Mouse (Mus musculus) kidney, embryonic 15.5 days (tissue): ENCODE data around the gene Cryba4. TPM values are rescaled to one million over a fixed set of nuclear protein-coding genes. Genes with fewer than 3 reads are reported as not detected.

Source experiments
- ATAC-seq: fragments of 200-750 bp; cut with Nextera tagmentation; replicated peaks from 2 replicates; pipeline ENCODE4 v1.8.0; 2017; ENCODE audit warnings: moderate TSS enrichment; ENCODE audit not compliant: low FRiP score
- H3K27ac ChIP-seq: fragments of 300-500 bp; sonication (generic); 2 replicates; pipeline ENCODE4 v1.5.1; 2015; ENCODE audit warnings: mild to moderate bottlenecking, inconsistent platforms
- H3K27me3 ChIP-seq: fragments of 300-500 bp; sonication (generic); 2 replicates; pipeline ENCODE4 v1.6.1; 2015; ENCODE audit warnings: inconsistent platforms
- H3K36me3 ChIP-seq: fragments of 300-500 bp; sonication (generic); 2 replicates; pipeline ENCODE4 v1.6.1; 2015; ENCODE audit warnings: inconsistent platforms
- H3K4me1 ChIP-seq: fragments of 300-500 bp; sonication (generic); 2 replicates; pipeline ENCODE4 v1.6.1; 2015; ENCODE audit warnings: inconsistent platforms
- H3K4me2 ChIP-seq: fragments of 300-500 bp; sonication (generic); 2 replicates; pipeline ENCODE4 v1.6.1; 2015; ENCODE audit warnings: moderate library complexity, mild to moderate bottlenecking, inconsistent platforms
- H3K4me3 ChIP-seq: fragments of 300-500 bp; sonication (generic); replicated peaks from 2 replicates; pipeline ENCODE4 v1.5.1; 2015; ENCODE audit warnings: mild to moderate bottlenecking, inconsistent platforms
- H3K9ac ChIP-seq: fragments of 300-500 bp; sonication (generic); 2 replicates; pipeline ENCODE4 v1.6.1; 2015; ENCODE audit warnings: mild to moderate bottlenecking, inconsistent platforms
- H3K9me3 ChIP-seq: fragments of 300-500 bp; sonication (generic); replicated peaks from 2 replicates; pipeline ENCODE4 v1.6.1; 2016; ENCODE audit warnings: inconsistent platforms
- WGBS: fragments of 180-500 bp; shearing (Covaris S2); methylation state at CpG from one replicate; pipeline ENCODE4 v1.1.7; 2015; ENCODE audit warnings: mixed read lengths; 5-methylcytosine and 5-hydroxymethylcytosine counted together
- polyA plus RNA-seq: library from polyadenylated mRNA; unstranded; fragments of >200 nt; fragmentation: Nextera tagmentation; extraction: Ambion mirVana; gene quantifications from 2 replicates; pipeline ENCODE4 v1.2.1, GENCODE M21; 2015

The Cryba4 gene
- polyA plus RNA-seq, 1 experiment from 2014 or later: 0.99 TPM

DNA sequence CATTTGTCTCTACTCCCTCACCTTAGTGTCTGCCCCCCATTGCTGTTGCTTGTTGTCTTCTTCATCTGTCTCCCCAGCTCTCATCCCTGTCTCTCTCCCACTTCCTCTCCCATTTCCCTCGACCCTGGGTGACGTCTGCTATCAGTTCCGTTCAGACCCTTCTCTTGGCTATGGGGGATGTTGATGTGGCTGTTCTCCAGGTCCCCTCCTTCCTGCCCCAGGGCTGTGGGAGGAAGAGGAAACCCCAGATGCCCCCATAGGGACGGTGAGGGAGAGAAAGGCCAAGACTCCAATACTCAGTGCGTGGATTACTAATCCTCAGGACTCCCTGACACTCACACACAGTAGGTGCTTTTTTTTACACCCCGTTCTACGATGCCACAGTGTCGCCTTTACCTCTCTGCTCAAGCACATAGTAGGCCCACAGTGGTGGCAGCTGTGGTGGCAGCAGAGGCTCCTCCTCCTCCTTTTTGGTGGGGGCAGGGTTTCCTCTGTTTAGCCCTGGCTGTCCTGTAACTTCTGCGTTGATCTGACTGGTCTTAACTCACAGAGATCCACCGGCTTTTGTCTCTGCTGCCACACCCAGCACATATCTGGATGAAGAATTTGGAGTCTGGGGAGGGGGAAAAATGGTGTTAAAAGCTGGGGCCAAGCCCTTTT lies 31.4 kb upstream of the Cryba4 start:
- peak overlapping the region; percentile 61 for H3K27ac ChIP-seq
- H3K27me3 ChIP-seq: no peaks in the 10 kb centered on the region
- H3K9me3 ChIP-seq: no peaks in the 10 kb centered on the region
- H3K4me1 ChIP-seq: peaks cover 89% of the 10 kb centered on the region
- 67% methylated on average over 10 of the region's 10 CpGs for WGBS
- no peak overlapping the region for H3K9ac ChIP-seq
- no peak for ATAC-seq
- H3K4me2 ChIP-seq: no peak overlapping the region
- no peak overlapping the region for H3K4me3 ChIP-seq
- 0 out of 2 replicates have a peak, but pooled peaks cover 3% of the 10 kb centered on the region for H3K36me3 ChIP-seq

DNA sequence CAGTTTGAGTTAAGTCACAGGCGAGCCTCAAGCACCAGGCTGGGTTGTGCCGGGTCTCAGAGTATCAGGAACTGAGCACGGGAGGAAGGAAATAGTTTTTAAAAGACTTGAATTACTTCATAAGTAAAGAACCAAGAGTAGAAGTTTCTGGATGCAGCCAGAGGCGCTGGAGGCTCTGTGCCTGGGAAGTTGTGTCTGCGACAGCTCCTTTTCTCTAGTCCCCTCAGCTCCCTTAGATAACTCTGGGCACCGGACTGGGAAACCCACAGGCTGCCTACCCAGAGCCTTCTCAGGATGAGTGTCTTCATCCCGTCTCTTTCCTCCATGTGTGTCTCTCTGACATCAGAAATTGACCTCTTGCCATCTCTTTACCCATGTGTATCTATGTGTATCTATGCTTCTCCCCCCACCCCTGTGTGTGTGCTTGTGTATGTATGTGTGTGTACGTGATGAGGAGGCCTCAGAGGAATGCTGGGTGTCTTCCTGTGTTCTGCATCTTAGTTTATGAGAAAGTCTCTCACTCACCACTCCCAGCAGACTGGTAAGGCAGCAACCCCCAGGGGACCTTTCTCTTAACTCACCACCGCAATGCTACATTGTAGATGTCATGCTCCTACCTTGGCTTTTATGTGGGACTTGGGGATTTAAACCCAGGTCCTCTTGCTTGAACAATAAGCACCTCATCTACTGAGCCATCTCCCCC lies 30.6 kb upstream of the Cryba4 start:
- 64% methylated on average over 9 of the region's 9 CpGs for WGBS
- ATAC-seq: no peak
- no peak overlapping the region for H3K9ac ChIP-seq
- peak overlapping the region; percentile 61 for H3K27ac ChIP-seq
- no peak overlapping the region for H3K4me2 ChIP-seq
- peaks cover 89% of the 10 kb centered on the region for H3K4me1 ChIP-seq
- H3K36me3 ChIP-seq: 0 out of 2 replicates have a peak, but pooled peaks cover 3% of the 10 kb centered on the region
- no peak overlapping the region for H3K4me3 ChIP-seq
- H3K27me3 ChIP-seq: no peaks in the 10 kb centered on the region
- no peaks in the 10 kb centered on the region for H3K9me3 ChIP-seq

DNA sequence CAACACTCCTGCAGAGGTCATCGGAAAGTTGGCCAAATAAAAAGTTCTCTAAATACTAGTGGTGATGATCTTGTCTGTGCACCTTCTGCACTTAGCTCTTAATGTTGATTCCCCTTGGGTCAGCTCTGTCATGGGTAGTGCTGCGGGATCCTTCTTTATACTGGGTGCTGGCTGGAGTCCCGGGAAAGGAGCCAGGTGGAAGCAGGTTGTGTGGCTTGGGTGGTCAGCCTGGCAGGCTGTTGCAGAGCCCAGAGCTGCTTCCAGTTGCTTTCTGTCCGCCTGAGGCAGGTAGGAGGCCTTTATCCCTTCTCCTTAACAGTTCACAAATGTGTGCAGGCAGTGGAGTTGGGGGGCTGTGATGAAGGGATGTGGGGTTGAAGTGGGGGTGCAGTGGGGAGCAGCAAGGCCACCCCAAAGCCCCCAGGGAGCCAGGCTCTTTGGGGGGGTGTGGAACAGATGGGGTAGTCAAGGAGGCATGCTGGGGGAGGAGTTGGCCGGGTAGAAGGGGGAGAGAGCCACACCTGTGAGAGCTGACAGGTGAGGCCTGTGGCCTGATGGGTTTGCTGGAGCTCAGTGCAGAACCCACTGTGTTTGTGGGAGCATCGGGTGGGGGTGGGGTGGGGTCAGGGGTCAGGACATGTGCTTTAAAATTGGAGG lies 29.9 kb upstream of the Cryba4 start:
- H3K27ac ChIP-seq: peak overlapping the region; percentile 61
- H3K36me3 ChIP-seq: 0 out of 2 replicates have a peak, but pooled peaks cover 3% of the 10 kb centered on the region
- no peak overlapping the region for H3K4me2 ChIP-seq
- WGBS: 71% methylated on average over 6 of the region's 6 CpGs
- no peak for ATAC-seq
- no peaks in the 10 kb centered on the region for H3K9me3 ChIP-seq
- peaks cover 89% of the 10 kb centered on the region for H3K4me1 ChIP-seq
- no peak overlapping the region for H3K9ac ChIP-seq
- H3K4me3 ChIP-seq: no peak overlapping the region
- no peaks in the 10 kb centered on the region for H3K27me3 ChIP-seq

DNA sequence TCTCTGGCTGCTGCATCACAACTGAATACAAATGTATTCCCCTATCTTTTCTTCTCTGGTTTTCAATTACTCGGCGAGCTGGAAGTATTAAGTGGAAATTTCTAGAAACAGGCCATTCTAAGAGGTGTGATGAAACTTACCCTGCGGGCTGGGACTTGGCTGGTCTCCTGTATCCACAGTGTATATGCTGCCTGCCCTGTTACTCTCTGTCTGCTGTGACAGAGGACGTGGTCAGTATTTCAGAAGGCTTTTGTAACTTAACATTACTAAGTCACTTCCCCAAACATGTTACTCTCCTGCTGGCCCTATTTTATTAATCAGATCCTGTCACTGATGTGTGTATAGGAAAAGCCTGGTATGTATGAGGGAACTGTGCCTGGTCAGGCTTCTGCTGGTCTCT lies 29.4 kb upstream of the Cryba4 start:
- 82% methylated on average over 4 of the region's 4 CpGs for WGBS

DNA sequence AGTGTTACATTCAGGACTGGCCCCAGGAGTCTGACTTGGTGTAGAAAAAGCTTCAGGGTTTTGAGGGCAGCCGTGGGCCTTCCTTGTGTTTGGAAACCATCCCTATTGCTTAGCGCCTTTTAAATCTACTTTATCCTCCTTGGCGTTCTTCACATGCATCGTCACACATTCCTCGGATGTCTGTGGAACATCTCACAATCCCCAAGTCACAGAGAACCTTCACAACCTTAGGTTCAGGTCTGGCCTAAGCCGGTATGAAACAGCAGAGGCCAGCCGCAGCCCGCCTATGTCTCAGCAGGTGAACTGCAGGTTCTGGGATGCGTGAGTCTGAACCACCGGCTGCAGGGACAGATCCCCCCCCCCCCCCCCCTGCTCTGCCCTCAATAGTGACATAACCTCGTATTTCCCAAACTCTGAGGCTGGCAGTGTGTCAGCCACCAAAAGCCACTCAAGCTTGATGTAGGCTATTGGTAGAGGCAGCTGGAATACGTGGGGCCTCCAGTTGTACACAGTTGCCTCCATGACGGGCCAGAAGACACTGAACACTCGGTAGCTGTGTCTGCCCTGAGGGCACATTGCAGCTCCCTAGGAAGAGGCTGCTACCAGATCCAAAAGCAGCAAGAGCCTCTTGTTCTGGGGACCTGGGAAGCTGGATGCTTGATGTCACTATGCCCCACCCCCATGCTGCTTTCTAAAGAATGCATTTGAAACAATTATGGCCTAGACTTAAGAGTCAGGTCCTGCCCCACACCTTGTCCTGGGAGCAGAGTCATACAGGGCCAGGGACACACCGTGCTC lies 28.7 kb upstream of the Cryba4 start:
- H3K9me3 ChIP-seq: no peaks in the 10 kb centered on the region
- H3K27ac ChIP-seq: peak overlapping the region; percentile 39; the same call in 1 of the 2 replicates
- H3K9ac ChIP-seq: no peak overlapping the region
- H3K4me3 ChIP-seq: no peak overlapping the region
- ATAC-seq: no peak
- H3K4me2 ChIP-seq: no peak overlapping the region
- H3K27me3 ChIP-seq: no peaks in the 10 kb centered on the region
- 0 out of 2 replicates have a peak, but pooled peaks cover 3% of the 10 kb centered on the region for H3K36me3 ChIP-seq
- peaks cover 79% of the 10 kb centered on the region for H3K4me1 ChIP-seq
- 60% methylated on average over 15 of the region's 15 CpGs for WGBS

More for the DNA sequence above, 29.4 kb upstream of the Cryba4 start:
- Histone ChIP-seq H3K27me3 (no peaks in the 10 kb centered on the region), H3K4me3 (no peak overlapping the region), H3K27ac (peak overlapping the region; percentile 61), H3K4me1 (peaks cover 85% of the 10 kb centered on the region), H3K4me2 (no peak overlapping the region), H3K36me3 (0 out of 2 replicates have a peak, but pooled peaks cover 3% of the 10 kb centered on the region), H3K9me3 (no peaks in the 10 kb centered on the region), H3K9ac (no peak overlapping the region)
- ATAC-seq: no peak

DNA sequence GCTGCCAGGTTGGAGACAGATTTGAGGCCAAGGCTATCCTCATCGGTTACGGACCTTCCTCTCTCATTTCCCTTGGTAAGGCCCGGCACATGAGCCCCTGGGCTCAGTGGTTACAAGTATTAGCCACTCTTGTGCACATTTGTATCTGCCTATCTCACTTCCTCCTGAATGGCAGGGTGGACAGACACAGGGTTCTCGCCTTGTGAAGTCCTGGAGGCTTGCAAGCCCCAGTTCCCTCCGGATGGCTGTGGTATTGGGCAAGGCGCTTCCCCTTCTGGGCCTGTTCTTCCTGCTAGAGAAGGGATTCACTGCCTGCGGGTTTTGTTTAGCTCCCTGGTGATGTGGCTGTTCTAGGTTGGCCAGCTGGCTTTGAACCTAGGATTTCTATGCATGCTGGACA lies 27.8 kb upstream of the Cryba4 start:
- H3K4me3 ChIP-seq: no peak overlapping the region
- peak overlapping the region; percentile 46; the same call in 1 of the 2 replicates for H3K27ac ChIP-seq
- WGBS: 80% methylated on average over 7 of the region's 7 CpGs
- peaks cover 83% of the 10 kb centered on the region for H3K4me1 ChIP-seq
- H3K36me3 ChIP-seq: no peaks in the 10 kb centered on the region
- H3K9ac ChIP-seq: no peak overlapping the region
- no peaks in the 10 kb centered on the region for H3K9me3 ChIP-seq
- no peaks in the 10 kb centered on the region for H3K27me3 ChIP-seq
- peak overlapping the region; percentile 86 for H3K4me2 ChIP-seq
- no peak for ATAC-seq

DNA sequence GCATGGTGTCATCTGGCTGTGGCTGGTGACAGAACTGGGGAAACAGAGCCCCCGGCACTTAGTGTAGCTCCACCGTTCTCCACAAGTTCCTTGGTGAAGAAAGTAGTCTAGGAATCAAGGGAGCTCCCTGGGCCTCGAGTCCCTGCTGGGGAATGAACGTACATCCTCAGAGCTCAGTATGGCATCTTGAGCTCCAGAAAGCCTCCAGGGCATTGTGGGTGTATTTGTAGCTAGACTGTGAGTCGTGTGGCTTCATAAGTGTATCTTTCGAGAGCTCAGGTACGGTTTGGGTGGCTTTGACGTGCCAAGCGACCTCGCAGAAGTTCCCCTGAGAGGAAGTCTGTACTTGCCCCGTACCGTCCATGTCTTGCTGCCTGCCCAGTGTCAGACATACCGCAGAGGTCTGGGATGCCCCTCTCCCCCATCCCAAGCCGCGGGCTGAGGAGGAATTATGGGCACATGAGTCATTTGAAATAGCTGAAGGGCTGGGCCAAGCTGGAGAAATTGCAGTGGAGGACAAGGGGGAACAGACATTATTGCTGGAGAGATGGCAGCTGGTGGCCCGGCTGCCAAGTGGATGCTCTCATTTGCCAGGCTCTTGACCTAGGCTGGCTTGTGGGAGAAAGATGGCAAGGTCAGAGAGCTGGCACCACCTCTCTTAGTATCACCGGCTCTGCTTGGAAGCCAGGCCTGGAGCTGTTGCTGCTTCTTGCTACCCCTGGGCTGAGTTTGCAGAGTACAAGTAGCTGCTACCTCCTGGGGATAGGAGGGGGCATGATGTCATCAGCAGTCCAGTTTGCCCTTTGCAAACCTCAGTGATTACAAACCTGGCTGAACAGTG lies 27.1 kb upstream of the Cryba4 start:
- no peak for ATAC-seq
- WGBS: 84% methylated on average over 17 of the region's 17 CpGs
- Histone ChIP-seq H3K9ac (no peak overlapping the region), H3K9me3 (no peaks in the 10 kb centered on the region), H3K4me2 (peak overlapping the region; percentile 86), H3K4me3 (no peak overlapping the region), H3K4me1 (peaks cover 86% of the 10 kb centered on the region), H3K36me3 (no peaks in the 10 kb centered on the region), H3K27ac (peak overlapping the region; percentile 46), H3K27me3 (no peaks in the 10 kb centered on the region)

DNA sequence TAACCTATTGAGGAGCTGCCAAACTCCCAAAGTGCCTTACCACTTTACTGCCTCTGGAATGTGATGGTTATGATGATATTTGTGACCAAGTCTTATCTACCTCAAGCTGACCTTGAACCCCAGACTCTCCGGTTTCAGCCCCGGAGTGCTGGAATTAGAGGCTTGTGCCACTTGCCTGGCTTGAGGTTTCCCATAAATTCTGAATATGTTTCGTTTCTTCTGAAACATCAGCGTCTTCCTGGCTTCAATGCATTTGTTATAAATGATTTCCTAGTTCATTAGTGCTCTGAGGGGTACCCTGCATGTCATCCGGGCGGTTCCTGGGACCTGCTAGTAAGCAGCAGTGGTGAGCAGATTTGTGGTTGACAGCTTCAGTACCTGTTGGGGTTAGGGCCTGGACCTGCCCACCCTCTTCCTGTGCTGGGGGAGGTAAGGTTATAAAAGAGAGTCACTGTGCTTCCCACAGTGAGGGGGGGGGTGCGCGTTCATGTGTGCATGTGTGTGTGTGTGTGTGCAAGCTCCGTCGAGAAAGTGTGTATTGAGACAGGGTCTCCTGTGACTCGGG lies 25.7 kb upstream of the Cryba4 start:
- H3K4me2 ChIP-seq: peak overlapping the region; percentile 86
- H3K4me3 ChIP-seq: peak overlapping the region; percentile 82
- ATAC-seq: no peak
- H3K4me1 ChIP-seq: peaks cover 87% of the 10 kb centered on the region
- H3K27me3 ChIP-seq: no peaks in the 10 kb centered on the region
- H3K36me3 ChIP-seq: no peaks in the 10 kb centered on the region
- peak overlapping the region; percentile 24; the same call in 1 of the 2 replicates for H3K9ac ChIP-seq
- no peak overlapping the region for H3K27ac ChIP-seq
- no peaks in the 10 kb centered on the region for H3K9me3 ChIP-seq
- 71% methylated on average over 11 of the region's 11 CpGs for WGBS

DNA sequence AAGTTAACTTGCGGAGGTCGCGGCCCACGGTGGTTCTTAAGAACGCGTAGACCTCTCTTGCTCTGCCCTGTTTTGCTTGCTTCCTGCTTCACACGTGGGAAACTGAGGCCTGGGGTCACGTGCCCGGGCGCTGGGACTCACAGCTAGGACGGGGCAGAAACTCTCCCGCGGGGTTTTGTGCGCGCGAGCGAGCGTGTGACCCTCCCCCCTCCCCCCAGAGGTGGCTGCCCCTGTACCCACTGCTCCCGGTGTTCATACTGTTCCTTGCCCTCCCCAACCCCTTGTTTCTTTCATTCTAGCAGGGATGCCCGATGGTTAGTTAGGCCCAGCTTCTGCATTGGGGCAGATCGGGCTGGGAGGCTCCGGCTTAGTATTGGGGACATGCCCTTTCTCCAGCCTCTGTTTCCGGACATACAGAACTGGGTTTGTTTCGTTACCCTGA lies 24.6 kb upstream of the Cryba4 start:
- H3K36me3 ChIP-seq: no peaks in the 10 kb centered on the region
- H3K9ac ChIP-seq: peak overlapping the region; percentile 83
- peaks cover 83% of the 10 kb centered on the region for H3K4me1 ChIP-seq
- H3K27me3 ChIP-seq: no peaks in the 10 kb centered on the region
- peak overlapping the region; percentile 82 for H3K4me3 ChIP-seq
- H3K27ac ChIP-seq: peak overlapping the region; percentile 84
- WGBS: under 1% methylated on average over 24 of the region's 24 CpGs
- peak overlapping the region; percentile 86 for H3K4me2 ChIP-seq
- no peaks in the 10 kb centered on the region for H3K9me3 ChIP-seq
- no peak; the same call in 1 of the 2 replicates for ATAC-seq

DNA sequence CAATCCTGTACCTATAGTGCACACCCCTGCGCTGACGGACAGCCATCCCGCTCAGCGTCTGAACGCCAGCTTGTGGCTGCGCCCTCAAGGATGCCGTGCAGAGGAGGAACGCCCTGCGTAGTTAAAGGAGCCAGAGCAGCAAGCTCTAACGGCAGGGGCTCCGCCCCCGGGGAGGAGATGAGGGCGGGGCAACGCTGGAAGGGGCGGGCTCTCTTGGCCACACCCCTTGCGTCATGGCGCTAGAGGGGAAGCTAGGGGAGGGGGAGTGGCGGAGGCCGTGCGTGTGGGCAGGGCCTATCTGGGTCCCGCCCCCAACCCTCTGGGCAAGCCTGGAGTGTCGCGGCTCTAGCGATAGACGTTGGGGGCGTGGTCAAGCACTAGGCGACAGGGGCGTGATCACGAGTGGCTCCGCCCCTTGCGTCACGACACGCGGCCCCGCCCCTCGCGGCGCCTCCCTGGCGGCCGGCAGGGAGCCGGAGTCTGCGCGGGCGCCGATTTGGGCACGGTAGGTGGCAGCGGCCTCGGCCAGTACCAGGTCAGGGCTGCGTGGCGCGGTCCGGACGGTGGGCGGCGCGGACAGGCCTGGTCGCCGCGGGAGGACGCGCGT lies 24.1 kb upstream of the Cryba4 start, which contains the start of gene Tpst2:
TSS of gene Tpst2 (plus strand) at position 425 of the 607 bp plus-strand sequence.
- no peaks in the 10 kb centered on the region for H3K9me3 ChIP-seq
- H3K27me3 ChIP-seq: no peaks in the 10 kb centered on the region
- H3K9ac ChIP-seq: peak within 1 kb of the TSS; percentile 83
- H3K4me1 ChIP-seq: peaks cover 81% of the 10 kb centered on the region
- peak; percentile 93 for ATAC-seq
- no peaks in the 10 kb centered on the region for H3K36me3 ChIP-seq
- H3K4me2 ChIP-seq: peak within 1 kb of the TSS; percentile 86
- peak within 1 kb of the TSS; percentile 82 for H3K4me3 ChIP-seq
- H3K27ac ChIP-seq: peak within 1 kb of the TSS; percentile 84
- WGBS: under 1% methylated on average over 62 of the region's 62 CpGs
